Mouse (Mus musculus): ENCODE measurements around the gene Cdkl4.

GRCm38 (mm10) chr17:80601371-80601770 is 23.8 kb upstream of the Cdkl4 start:
- TF ChIP-seq EP300 (IDR thresholded peaks at IDR 0.05; ENCODE audit: low read depth) (no peak), CTCF (IDR thresholded peaks at IDR 0.05; ENCODE audit: low read depth) (peak; percentile 35)
